Mouse (Mus musculus) midbrain, embryonic 10.5 days (tissue): ENCODE results near the gene Asna1. TPM values are rescaled to one million over a fixed set of nuclear protein-coding genes. Genes with fewer than 3 reads are reported as not detected.

ENCODE experiments used
- DNase-seq: peaks from one replicate; pipeline ENCODE4 v3.0.0-alpha.2; 2017; ENCODE audit warnings: low spot score
- H3K27ac ChIP-seq: fragments of 300-500 bp; sonication (generic); replicated peaks from 2 replicates; pipeline ENCODE4 v1.5.1; 2016; ENCODE audit warnings: mild to moderate bottlenecking
- H3K27me3 ChIP-seq: fragments of 300-500 bp; sonication (generic); 2 replicates; pipeline ENCODE4 v1.6.1; 2016; ENCODE audit warnings: low read depth, mild to moderate bottlenecking; ENCODE audit not compliant: poor library complexity, severe bottlenecking
- H3K36me3 ChIP-seq: fragments of 300-500 bp; sonication (generic); 2 replicates; pipeline ENCODE4 v1.6.1; 2016; ENCODE audit warnings: mild to moderate bottlenecking, moderate library complexity
- H3K4me1 ChIP-seq: fragments of 300-500 bp; sonication (generic); 2 replicates; pipeline ENCODE4 v1.6.1; 2016
- H3K4me3 ChIP-seq: fragments of 300-500 bp; sonication (generic); 2 replicates; pipeline ENCODE4 v1.5.1; 2016; ENCODE audit warnings: mild to moderate bottlenecking, moderate library complexity
- H3K9me3 ChIP-seq: fragments of 300-500 bp; sonication (generic); replicated peaks from 2 replicates; pipeline ENCODE4 v1.6.1; 2016; ENCODE audit warnings: mild to moderate bottlenecking
- WGBS: fragments of 180-500 bp; shearing (Covaris S2); methylation state at CpG from one replicate; pipeline ENCODE4 v1.1.7; 2016; 5-methylcytosine and 5-hydroxymethylcytosine counted together
- polyA plus RNA-seq: library from polyadenylated mRNA; unstranded; fragments of >200 nt; fragmentation: Nextera tagmentation; extraction: Ambion mirVana; gene quantifications from 2 replicates; pipeline ENCODE4 v1.2.1, GENCODE M21; 2016

Asna1 gene
- polyA plus RNA-seq, 1 experiment from 2014 or later: 160 TPM

GRCm38 (mm10) chr8:85057367-85057766 is 32.3 kb upstream of the Asna1 start:
- no peak for DNase-seq
- Histone ChIP-seq H3K27me3 (no peaks in the 10 kb centered on the region), H3K36me3 (peaks cover 54% of the 10 kb centered on the region), H3K9me3 (no peaks in the 10 kb centered on the region), H3K4me1 (peaks cover 20% of the 10 kb centered on the region), H3K27ac (no peak overlapping the region), H3K4me3 (no peak overlapping the region)
- 89% methylated on average over 7 of the region's 7 CpGs for WGBS

DNA sequence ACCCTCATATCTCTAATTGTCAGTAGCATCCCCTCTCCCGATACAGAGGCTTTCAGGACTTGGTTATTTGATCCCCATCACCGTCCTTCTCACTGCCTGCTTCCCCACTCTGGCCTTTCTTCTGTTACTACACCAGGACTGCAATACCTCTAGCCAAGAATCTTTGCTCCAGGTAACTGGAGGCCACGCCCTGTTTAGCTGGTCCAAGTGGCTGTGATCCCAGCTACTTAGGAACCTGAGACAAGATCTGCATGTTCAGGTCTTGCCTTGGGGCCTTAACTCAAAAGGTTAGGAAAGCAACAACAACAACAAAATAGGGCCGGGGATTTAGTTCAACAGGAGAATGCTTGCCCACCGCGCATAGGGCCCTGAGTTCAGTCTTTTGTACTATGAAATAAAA is 18.5 kb upstream of the Asna1 start:
- no peak overlapping the region for H3K4me3 ChIP-seq
- no peaks in the 10 kb centered on the region for H3K9me3 ChIP-seq
- peaks cover 93% of the 10 kb centered on the region for H3K36me3 ChIP-seq
- H3K27ac ChIP-seq: no peak overlapping the region
- DNase-seq: no peak
- H3K27me3 ChIP-seq: no peaks in the 10 kb centered on the region
- 93% methylated on average over 6 of the region's 6 CpGs for WGBS
- peaks cover 10% of the 10 kb centered on the region for H3K4me1 ChIP-seq

- Histone ChIP-seq H3K9me3 (no peaks in the 10 kb centered on the region), H3K4me1 (peaks cover 38% of the 10 kb centered on the region), H3K27me3 (no peaks in the 10 kb centered on the region), H3K27ac (peak overlapping the region; percentile 99), H3K4me3 (peak overlapping the region; percentile 76), H3K36me3 (peaks cover 50% of the 10 kb centered on the region)
- peak; percentile 68 for DNase-seq
- WGBS: 1% methylated on average over 57 of the region's 57 CpGs
These were observed 12.8 kb upstream of the Asna1 start for GRCm38 (mm10) chr8:85037681-85038531.

DNA sequence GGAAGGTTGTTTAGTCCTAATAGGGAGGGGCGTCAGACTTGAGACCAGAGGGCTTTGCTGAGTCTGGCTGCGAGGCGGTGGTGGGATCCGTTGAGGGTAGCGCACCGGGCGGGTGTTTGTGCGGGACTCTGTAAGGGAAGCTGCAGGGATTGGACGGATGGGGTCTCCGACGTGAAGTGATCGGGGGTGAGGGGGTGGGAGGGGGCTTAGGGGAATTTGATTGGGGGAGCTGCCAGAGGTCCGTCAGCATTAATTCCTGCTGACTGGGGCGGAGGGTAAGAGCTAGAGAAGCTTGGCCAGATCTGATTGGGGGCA is 12.2 kb upstream of the Asna1 start:
- under 1% methylated on average over 14 of the region's 14 CpGs for WGBS
- peak overlapping the region; percentile 99 for H3K27ac ChIP-seq
- no peaks in the 10 kb centered on the region for H3K9me3 ChIP-seq
- H3K4me3 ChIP-seq: peak overlapping the region; percentile 76
- peaks cover 50% of the 10 kb centered on the region for H3K36me3 ChIP-seq
- H3K4me1 ChIP-seq: peaks cover 38% of the 10 kb centered on the region
- no peaks in the 10 kb centered on the region for H3K27me3 ChIP-seq
- no peak for DNase-seq

DNA sequence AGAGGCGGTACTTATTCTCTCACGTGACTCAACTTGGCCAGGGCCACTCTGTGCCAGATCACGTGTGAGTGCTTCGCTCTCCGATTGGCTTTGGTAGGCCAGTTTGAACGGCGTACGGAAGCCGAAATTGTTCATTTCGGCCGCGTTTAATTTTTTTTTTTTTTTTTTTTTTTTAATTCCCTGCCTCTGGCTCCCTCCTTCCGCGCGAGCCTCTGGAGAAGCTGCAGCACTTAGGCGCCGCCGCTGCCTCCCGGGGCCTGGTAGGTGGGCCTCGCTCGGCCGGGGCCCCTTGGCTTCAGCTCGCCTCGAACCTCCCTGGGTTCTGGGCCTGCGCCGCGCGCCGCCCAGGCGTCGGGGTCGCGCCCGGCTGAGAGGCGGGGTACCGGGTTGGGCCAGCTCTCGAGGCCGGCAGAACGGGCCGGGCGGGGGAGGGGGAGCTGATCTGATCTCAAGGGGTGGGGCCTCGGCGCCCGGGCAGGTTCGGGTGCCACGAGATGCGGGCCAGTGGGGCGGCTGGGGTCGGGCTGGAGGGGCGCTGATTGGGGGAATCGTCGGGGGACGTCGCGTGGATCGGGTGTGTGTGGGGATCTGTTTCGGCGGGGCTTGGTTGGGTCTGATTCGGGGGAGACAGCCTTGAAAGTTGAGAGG is 11.8 kb upstream of the Asna1 start, which contains the start of gene Tnpo2:
TSS of gene Tnpo2 (plus strand) at position 198 of the 648 bp plus-strand sequence.
- H3K4me1 ChIP-seq: peaks cover 38% of the 10 kb centered on the region
- no peaks in the 10 kb centered on the region for H3K27me3 ChIP-seq
- under 1% methylated on average over 58 of the region's 59 CpGs for WGBS
- H3K36me3 ChIP-seq: peaks cover 50% of the 10 kb centered on the region
- no peaks in the 10 kb centered on the region for H3K9me3 ChIP-seq
- H3K27ac ChIP-seq: peak within 1 kb of the TSS; percentile 99
- peak; percentile 90 for DNase-seq
- H3K4me3 ChIP-seq: peak within 1 kb of the TSS; percentile 76

GRCm38 (mm10) chr8:85036381-85036717 is 11.3 kb upstream of the Asna1 start:
- 0% methylated on average over 9 of the region's 9 CpGs for WGBS
- DNase-seq: no peak

DNA sequence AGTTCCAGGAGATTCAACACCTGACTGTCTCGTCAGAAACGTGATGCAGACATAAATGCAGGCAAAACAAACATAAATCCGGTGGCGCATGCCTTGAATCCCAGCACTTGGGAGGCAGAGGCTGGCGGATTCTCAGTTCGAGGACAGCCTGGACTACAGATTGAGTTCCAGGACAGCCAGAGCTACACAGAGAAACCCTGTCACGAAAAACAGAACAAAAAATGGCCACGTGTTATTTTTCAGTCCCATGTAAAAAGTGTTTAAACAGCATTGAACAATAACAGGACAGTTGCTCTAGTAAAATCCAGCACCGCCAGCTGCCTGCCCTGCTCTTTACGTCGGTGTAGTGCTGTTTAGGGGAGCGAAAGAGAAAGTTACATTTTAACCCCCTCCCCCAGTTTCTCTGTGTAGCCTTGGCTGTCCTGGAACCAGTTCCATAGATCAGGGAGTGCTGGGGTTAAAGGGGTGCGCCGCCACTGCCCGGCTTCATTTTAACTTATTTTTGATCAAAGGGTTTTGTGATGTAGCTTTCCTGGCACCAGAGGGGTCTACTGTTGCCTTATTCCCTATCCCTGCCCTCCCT is 10.7 kb upstream of the Asna1 start:
- WGBS: 1% methylated on average over 15 of the region's 15 CpGs
- peak overlapping the region; percentile 99 for H3K27ac ChIP-seq
- peaks cover 49% of the 10 kb centered on the region for H3K36me3 ChIP-seq
- DNase-seq: peak; percentile 40
- no peaks in the 10 kb centered on the region for H3K9me3 ChIP-seq
- peak overlapping the region; percentile 76 for H3K4me3 ChIP-seq
- H3K27me3 ChIP-seq: no peaks in the 10 kb centered on the region
- peaks cover 38% of the 10 kb centered on the region for H3K4me1 ChIP-seq

More at GRCm38 (mm10) chr8:85036381-85036717, 11.3 kb upstream of the Asna1 start:
- H3K9me3 ChIP-seq: no peaks in the 10 kb centered on the region
- no peaks in the 10 kb centered on the region for H3K27me3 ChIP-seq
- H3K4me3 ChIP-seq: peak overlapping the region; percentile 76
- H3K27ac ChIP-seq: peak overlapping the region; percentile 99
- peaks cover 50% of the 10 kb centered on the region for H3K36me3 ChIP-seq
- H3K4me1 ChIP-seq: peaks cover 38% of the 10 kb centered on the region

GRCm38 (mm10) chr8:85035165-85035727 is 10.2 kb upstream of the Asna1 start:
- H3K4me3 ChIP-seq: peak overlapping the region; percentile 76
- H3K27me3 ChIP-seq: no peaks in the 10 kb centered on the region
- WGBS: 8% methylated on average over 12 of the region's 12 CpGs
- H3K36me3 ChIP-seq: peaks cover 49% of the 10 kb centered on the region
- DNase-seq: no peak
- H3K4me1 ChIP-seq: peaks cover 38% of the 10 kb centered on the region
- no peaks in the 10 kb centered on the region for H3K9me3 ChIP-seq
- peak overlapping the region; percentile 99 for H3K27ac ChIP-seq

- Histone ChIP-seq H3K36me3 (peaks cover 49% of the 10 kb centered on the region), H3K9me3 (no peaks in the 10 kb centered on the region), H3K27ac (0 out of 2 replicates have a peak overlapping the region, but pooled peaks have one; percentile 17), H3K27me3 (no peaks in the 10 kb centered on the region), H3K4me1 (peaks cover 38% of the 10 kb centered on the region), H3K4me3 (peak overlapping the region; percentile 76)
- peak; percentile 75 for DNase-seq
- WGBS: 4% methylated on average over 13 of the region's 13 CpGs
These were observed 9.7 kb upstream of the Asna1 start for GRCm38 (mm10) chr8:85034764-85035163.

- no peak overlapping the region for H3K27ac ChIP-seq
- H3K4me3 ChIP-seq: no peak overlapping the region
- H3K36me3 ChIP-seq: peaks cover 53% of the 10 kb centered on the region
- no peaks in the 10 kb centered on the region for H3K9me3 ChIP-seq
- no peak for DNase-seq
- WGBS: 71% methylated on average over 1 of the region's 1 CpGs
- no peaks in the 10 kb centered on the region for H3K27me3 ChIP-seq
- H3K4me1 ChIP-seq: peaks cover 37% of the 10 kb centered on the region
These were observed 8.8 kb upstream of the Asna1 start for GRCm38 (mm10) chr8:85033867-85034266.

- H3K27ac ChIP-seq: no peak overlapping the region
- no peaks in the 10 kb centered on the region for H3K9me3 ChIP-seq
- WGBS: 88% methylated on average over 4 of the region's 4 CpGs
- H3K36me3 ChIP-seq: peaks cover 57% of the 10 kb centered on the region
- H3K4me3 ChIP-seq: no peak overlapping the region
- DNase-seq: no peak
- peaks cover 37% of the 10 kb centered on the region for H3K4me1 ChIP-seq
- no peaks in the 10 kb centered on the region for H3K27me3 ChIP-seq
These were observed 7.7 kb upstream of the Asna1 start for GRCm38 (mm10) chr8:85032622-85033311.

DNA sequence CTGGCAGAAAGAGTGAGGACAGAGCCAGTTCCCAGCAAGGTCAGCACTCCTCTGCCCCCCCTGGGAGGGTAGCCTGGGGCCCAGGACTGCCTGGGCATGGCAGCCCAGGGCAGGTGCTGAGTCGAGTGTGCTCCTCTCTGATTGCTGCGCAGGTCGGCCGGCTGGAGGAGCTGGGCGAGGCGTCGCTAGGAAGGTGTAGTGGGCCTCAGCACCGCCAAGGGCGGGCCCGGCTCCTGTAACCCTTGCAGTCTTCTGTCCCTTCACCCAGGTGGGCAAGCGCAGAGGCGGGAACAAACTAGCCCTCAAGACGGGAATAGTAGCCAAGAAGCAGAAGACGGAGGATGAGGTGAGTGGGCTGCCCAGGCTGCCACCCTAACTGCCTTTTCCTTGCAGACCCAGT is 4.2 kb upstream of the Asna1 start:
- H3K36me3 ChIP-seq: peaks cover 56% of the 10 kb centered on the region
- no peaks in the 10 kb centered on the region for H3K9me3 ChIP-seq
- peaks cover 36% of the 10 kb centered on the region for H3K4me1 ChIP-seq
- 92% methylated on average over 14 of the region's 14 CpGs for WGBS
- H3K27me3 ChIP-seq: no peaks in the 10 kb centered on the region
- no peak overlapping the region for H3K27ac ChIP-seq
- DNase-seq: no peak
- H3K4me3 ChIP-seq: peak overlapping the region; percentile 83; the same call in 1 of the 2 replicates
